Mouse (Mus musculus) thymus, adult 2 months (tissue): Measurements from ENCODE around the gene Arhgef7.

ENCODE experiments used
- CTCF ChIP-seq: fragments of 200-500 bp; IDR thresholded peaks from 2 replicates; pipeline ENCODE4 v1.5.1; 2012; ENCODE audit warnings: mild to moderate bottlenecking, control low read depth, low read length, moderate library complexity, borderline replicate concordance; ENCODE audit not compliant: control insufficient read depth, poor library complexity, insufficient read depth; ENCODE audit errors: extremely low read depth
- POLR2A ChIP-seq: fragments of 200-500 bp; IDR thresholded peaks from 2 replicates; pipeline ENCODE4 v1.6.1; 2012; ENCODE audit warnings: mild to moderate bottlenecking, low read length, control low read depth, moderate library complexity; ENCODE audit not compliant: control insufficient read depth, poor library complexity, insufficient read depth; ENCODE audit errors: extremely low read depth

GRCm38 (mm10) chr8:11800481-11800880 lies 73.0 kb downstream of the Arhgef7 start:
- no peak for TF ChIP-seq CTCF
- TF ChIP-seq POLR2A = no peak
